Mouse (Mus musculus) midbrain, embryonic 15.5 days (tissue): Measurements from ENCODE around the gene Npepps. TPM values are rescaled to one million over a fixed set of nuclear protein-coding genes. Genes with fewer than 3 reads are reported as not detected.

ENCODE experiments used
- ATAC-seq: fragments of 200-750 bp; cut with Nextera tagmentation; replicated peaks from 2 replicates; pipeline ENCODE4 v1.8.0; 2017; ENCODE audit warnings: moderate TSS enrichment
- H3K27ac ChIP-seq: fragments of 300-500 bp; sonication (generic); 2 replicates; pipeline ENCODE4 v1.5.1; 2015; ENCODE audit warnings: mild to moderate bottlenecking, inconsistent platforms
- H3K27me3 ChIP-seq: fragments of 300-500 bp; sonication (generic); replicated peaks from 2 replicates; pipeline ENCODE4 v1.6.1; 2015; ENCODE audit warnings: inconsistent platforms
- H3K36me3 ChIP-seq: fragments of 300-500 bp; sonication (generic); replicated peaks from 2 replicates; pipeline ENCODE4 v1.6.1; 2015; ENCODE audit warnings: inconsistent platforms
- H3K4me1 ChIP-seq: fragments of 300-500 bp; sonication (generic); 2 replicates; pipeline ENCODE4 v1.6.1; 2015; ENCODE audit warnings: inconsistent platforms
- H3K4me2 ChIP-seq: fragments of 300-500 bp; sonication (generic); 2 replicates; pipeline ENCODE4 v1.6.1; 2015; ENCODE audit warnings: inconsistent platforms, mild to moderate bottlenecking, moderate library complexity
- H3K4me3 ChIP-seq: fragments of 300-500 bp; sonication (generic); 2 replicates; pipeline ENCODE4 v1.5.1; 2015; ENCODE audit warnings: mild to moderate bottlenecking, inconsistent platforms
- H3K9ac ChIP-seq: fragments of 300-500 bp; sonication (generic); 2 replicates; pipeline ENCODE4 v1.6.1; 2015; ENCODE audit warnings: mild to moderate bottlenecking, inconsistent platforms
- H3K9me3 ChIP-seq: fragments of 300-500 bp; sonication (generic); 2 replicates; pipeline ENCODE4 v1.6.1; 2016; ENCODE audit warnings: inconsistent platforms
- WGBS: fragments of 180-500 bp; shearing (Covaris S2); methylation state at CpG from one replicate; pipeline ENCODE4 v1.1.7; 2015; ENCODE audit warnings: mixed read lengths; 5-methylcytosine and 5-hydroxymethylcytosine counted together
- polyA plus RNA-seq: library from polyadenylated mRNA; unstranded; fragments of >200 nt; fragmentation: Nextera tagmentation; extraction: Ambion mirVana; gene quantifications from 2 replicates; pipeline ENCODE4 v1.2.1, GENCODE M21; 2015

The Npepps gene
- polyA plus RNA-seq, 1 experiment from 2014 or later, result 161 TPM

GRCm38 (mm10) chr11:97309911-97310571, 29.6 kb upstream of the Npepps start:
- Histone ChIP-seq H3K9me3 (no peaks in the 10 kb centered on the region), H3K27ac (no peak overlapping the region)
- under 1% methylated on average over 25 of the region's 25 CpGs for WGBS

DNA sequence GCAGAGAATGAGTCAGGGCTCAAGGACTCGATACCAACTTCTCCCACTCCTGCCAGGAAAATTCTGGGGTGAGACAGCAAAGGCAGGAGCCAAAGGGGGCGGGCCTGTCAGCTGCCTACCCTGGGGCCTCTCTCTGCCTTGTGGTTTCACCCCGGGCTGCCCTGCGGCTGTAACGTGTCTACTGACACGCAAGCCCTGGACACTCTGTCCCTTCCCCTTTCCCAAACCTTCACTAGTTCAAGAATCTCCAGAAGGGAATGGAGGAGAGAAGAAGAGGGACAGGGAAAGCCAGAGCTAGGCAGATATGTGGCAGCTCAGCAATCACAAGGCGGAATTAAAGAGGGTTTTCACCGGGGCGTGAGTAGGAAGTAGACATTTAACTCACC, 29.0 kb upstream of the Npepps start:
- ATAC-seq, result no peak
- H3K27ac ChIP-seq, result no peak overlapping the region
- 3% methylated on average over 9 of the region's 9 CpGs for WGBS
- H3K4me1 ChIP-seq, result peaks cover 24% of the 10 kb centered on the region
- peak overlapping the region; percentile 34 for H3K4me3 ChIP-seq
- H3K4me2 ChIP-seq, result peak overlapping the region; percentile 62
- no peaks in the 10 kb centered on the region for H3K36me3 ChIP-seq
- no peaks in the 10 kb centered on the region for H3K9me3 ChIP-seq
- peak overlapping the region; percentile 41 for H3K9ac ChIP-seq
- H3K27me3 ChIP-seq, result no peaks in the 10 kb centered on the region

More at GRCm38 (mm10) chr11:97309911-97310571, 29.6 kb upstream of the Npepps start:
- Histone ChIP-seq H3K4me2 (peak overlapping the region; percentile 62), H3K36me3 (no peaks in the 10 kb centered on the region), H3K4me3 (peak overlapping the region; percentile 34), H3K4me1 (peaks cover 25% of the 10 kb centered on the region), H3K27me3 (no peaks in the 10 kb centered on the region), H3K9ac (peak overlapping the region; percentile 41)
- ATAC-seq, result peak; percentile 71

GRCm38 (mm10) chr11:97308806-97309450, 28.5 kb upstream of the Npepps start:
- H3K27ac ChIP-seq, result no peak overlapping the region
- H3K27me3 ChIP-seq, result no peaks in the 10 kb centered on the region
- ATAC-seq, result no peak
- no peaks in the 10 kb centered on the region for H3K9me3 ChIP-seq
- H3K36me3 ChIP-seq, result no peaks in the 10 kb centered on the region
- WGBS, result 53% methylated on average over 3 of the region's 3 CpGs
- H3K4me3 ChIP-seq, result no peak overlapping the region
- no peak overlapping the region for H3K9ac ChIP-seq
- H3K4me1 ChIP-seq, result peaks cover 24% of the 10 kb centered on the region
- H3K4me2 ChIP-seq, result peak overlapping the region; percentile 62; the same call in 1 of the 2 replicates

DNA sequence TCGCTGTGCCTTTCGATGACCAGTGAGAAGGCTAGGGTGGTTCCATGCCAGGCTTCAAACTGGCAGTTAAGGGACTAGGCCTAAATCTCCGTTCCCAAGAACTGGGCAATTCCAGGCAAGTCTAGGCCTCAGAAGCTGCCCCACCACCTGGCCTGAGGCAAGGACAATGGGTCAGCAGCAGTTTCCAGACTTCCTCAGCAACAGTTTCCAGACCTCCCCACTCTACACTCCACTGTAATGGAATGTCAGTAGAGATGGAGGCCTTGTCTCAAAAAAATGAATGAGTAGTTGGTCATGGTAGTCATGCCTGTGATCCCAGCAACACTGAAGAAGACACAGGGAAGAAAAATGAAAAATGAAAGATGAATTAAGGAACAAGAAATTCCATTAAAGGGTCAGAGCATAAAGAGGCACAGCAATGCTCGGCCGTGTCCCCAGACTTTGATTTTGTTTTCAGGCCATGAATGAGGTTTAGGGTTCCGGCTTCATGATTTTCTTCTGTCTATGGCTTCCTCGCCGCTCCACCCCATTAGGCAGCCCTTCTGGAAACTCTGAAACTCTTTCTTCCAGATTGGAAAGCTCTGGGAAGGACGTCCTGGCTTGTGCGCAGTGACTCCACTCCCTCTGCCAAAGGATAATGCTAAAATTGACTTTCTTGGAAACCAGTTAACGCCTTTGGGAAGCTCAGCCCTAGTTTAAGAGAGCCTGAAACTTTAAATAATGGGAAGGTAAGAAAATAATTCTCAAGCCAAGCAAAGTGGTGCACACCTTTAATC, 27.0 kb upstream of the Npepps start:
- H3K9me3 ChIP-seq, result no peaks in the 10 kb centered on the region
- 93% methylated on average over 11 of the region's 11 CpGs for WGBS
- H3K27me3 ChIP-seq, result no peaks in the 10 kb centered on the region
- H3K36me3 ChIP-seq, result no peaks in the 10 kb centered on the region
- ATAC-seq, result no peak
- H3K4me2 ChIP-seq, result no peak overlapping the region
- H3K4me1 ChIP-seq, result peaks cover 24% of the 10 kb centered on the region
- no peak overlapping the region for H3K9ac ChIP-seq
- no peak overlapping the region for H3K27ac ChIP-seq
- no peak overlapping the region for H3K4me3 ChIP-seq

- Histone ChIP-seq H3K9me3 (no peaks in the 10 kb centered on the region), H3K27ac (no peak overlapping the region), H3K4me1 (peaks cover 4% of the 10 kb centered on the region), H3K9ac (no peak overlapping the region), H3K4me3 (no peak overlapping the region), H3K36me3 (no peaks in the 10 kb centered on the region), H3K27me3 (no peaks in the 10 kb centered on the region), H3K4me2 (no peak overlapping the region)
- WGBS, result 89% methylated on average over 5 of the region's 5 CpGs
- ATAC-seq, result no peak
These were observed 24.2 kb upstream of the Npepps start for GRCm38 (mm10) chr11:97304631-97305030.

DNA sequence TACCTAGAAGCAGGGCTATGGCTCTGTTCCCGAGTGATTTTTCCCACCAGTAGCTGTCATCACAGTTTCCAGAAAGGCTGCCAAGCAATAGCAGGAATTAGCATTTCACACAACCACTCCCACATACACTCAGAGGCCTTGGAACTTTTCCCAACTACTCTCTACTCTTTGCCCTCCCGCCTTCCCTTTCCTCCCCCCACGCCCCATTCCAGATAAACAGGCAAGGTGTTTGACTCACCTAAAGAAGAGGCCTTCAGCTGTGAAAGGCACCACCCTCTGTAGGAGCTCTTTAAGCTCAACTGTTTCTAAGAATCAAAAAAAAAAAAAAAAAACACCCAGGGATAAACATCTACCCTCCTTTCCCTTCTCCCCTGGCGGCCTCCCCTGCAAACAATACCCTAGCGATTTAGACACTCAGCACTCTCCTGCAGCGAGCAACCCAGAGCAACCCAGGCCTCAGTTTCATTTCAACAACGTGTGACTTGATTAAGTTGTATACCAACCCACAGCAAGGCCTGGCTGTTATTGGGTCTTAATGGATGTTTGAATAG, 21.9 kb upstream of the Npepps start:
- Histone ChIP-seq H3K9me3 (no peaks in the 10 kb centered on the region), H3K27ac (no peak overlapping the region), H3K36me3 (no peaks in the 10 kb centered on the region), H3K27me3 (no peaks in the 10 kb centered on the region), H3K4me1 (no peaks in the 10 kb centered on the region; the same call in 1 of the 2 replicates), H3K9ac (no peak overlapping the region), H3K4me3 (no peak overlapping the region), H3K4me2 (no peak overlapping the region)
- no peak for ATAC-seq
- WGBS, result 27% methylated on average over 7 of the region's 7 CpGs

- no peak overlapping the region for H3K4me3 ChIP-seq
- no peaks in the 10 kb centered on the region for H3K36me3 ChIP-seq
- H3K4me1 ChIP-seq, result no peaks in the 10 kb centered on the region; the same call in 1 of the 2 replicates
- no peak overlapping the region for H3K27ac ChIP-seq
- no peaks in the 10 kb centered on the region for H3K27me3 ChIP-seq
- no peaks in the 10 kb centered on the region for H3K9me3 ChIP-seq
- no peak for ATAC-seq
- no peak overlapping the region for H3K4me2 ChIP-seq
- H3K9ac ChIP-seq, result no peak overlapping the region
- 90% methylated on average over 16 of the region's 16 CpGs for WGBS
These were observed 21.0 kb upstream of the Npepps start for GRCm38 (mm10) chr11:97301406-97301805.

DNA sequence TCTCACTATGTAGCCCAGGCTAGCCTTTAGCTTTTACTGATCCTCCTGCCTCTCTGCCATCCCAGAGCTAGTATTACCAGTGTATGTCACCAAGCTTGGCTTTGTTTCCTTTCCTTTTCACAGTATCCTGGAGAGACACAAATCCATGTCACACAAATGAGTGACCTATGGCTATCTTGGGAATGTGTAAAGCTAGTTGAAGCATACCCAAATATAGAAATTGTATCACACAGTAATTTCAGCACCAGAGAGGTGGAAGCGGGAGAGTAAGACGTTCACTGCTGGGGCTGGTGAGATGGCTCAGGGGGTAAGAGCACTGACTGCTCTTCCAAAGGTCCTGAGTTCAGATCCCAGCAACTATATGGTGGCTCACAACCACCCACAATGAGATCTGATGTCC, 19.5 kb upstream of the Npepps start:
- Histone ChIP-seq H3K27me3 (no peaks in the 10 kb centered on the region), H3K4me2 (no peak overlapping the region), H3K9ac (no peak overlapping the region), H3K27ac (no peak overlapping the region), H3K9me3 (no peaks in the 10 kb centered on the region), H3K4me1 (no peaks in the 10 kb centered on the region; the same call in 1 of the 2 replicates), H3K36me3 (no peaks in the 10 kb centered on the region), H3K4me3 (no peak overlapping the region)
- no peak for ATAC-seq
- WGBS, result 96% methylated on average over 2 of the region's 2 CpGs

DNA sequence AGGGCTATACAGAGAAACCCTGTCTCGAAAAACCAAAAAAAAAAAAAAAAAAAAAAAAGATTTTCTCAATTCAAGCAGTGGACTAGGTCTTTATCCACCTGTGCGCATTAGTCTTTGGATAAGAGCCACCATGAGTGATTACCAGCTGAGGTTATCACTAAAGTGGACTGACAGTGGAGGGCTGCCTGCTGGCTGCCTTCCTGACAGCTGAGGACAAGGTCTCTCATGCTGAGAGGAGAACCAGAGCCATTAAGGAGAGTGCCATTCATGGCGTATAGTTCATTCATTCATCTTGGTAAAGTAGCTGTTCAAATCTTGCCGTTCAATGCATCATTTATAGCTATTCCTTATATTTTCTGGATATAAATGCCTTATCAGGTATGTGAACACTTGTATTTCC, 16.1 kb upstream of the Npepps start:
- Histone ChIP-seq H3K4me3 (no peak overlapping the region), H3K27me3 (no peaks in the 10 kb centered on the region), H3K4me1 (no peaks in the 10 kb centered on the region), H3K4me2 (no peak overlapping the region), H3K36me3 (no peaks in the 10 kb centered on the region), H3K27ac (no peak overlapping the region), H3K9ac (no peak overlapping the region), H3K9me3 (no peaks in the 10 kb centered on the region)
- ATAC-seq, result no peak
- WGBS, result 95% methylated on average over 3 of the region's 4 CpGs

DNA sequence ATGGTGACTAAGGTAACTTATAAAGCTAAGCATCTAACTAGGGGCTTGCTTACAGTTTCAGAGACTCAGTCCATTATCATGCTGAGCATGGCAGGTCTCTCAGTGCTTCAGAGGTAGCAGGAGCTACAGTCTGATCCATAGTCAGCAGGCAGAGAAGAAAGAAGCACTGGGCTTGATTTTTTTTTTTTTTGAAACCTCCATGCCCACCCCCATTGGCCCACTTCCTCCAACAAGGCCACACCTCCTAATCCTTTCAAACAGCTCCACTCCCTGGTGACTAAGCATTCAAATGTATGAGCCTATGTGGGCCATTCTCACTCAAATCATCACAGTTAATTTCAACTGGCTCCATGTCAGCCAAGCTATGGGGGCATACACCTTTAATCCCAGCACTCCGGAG, 12.3 kb upstream of the Npepps start:
- H3K27ac ChIP-seq, result no peak overlapping the region
- ATAC-seq, result no peak

GRCm38 (mm10) chr11:97289276-97290230, 9.1 kb upstream of the Npepps start:
- H3K4me3 ChIP-seq, result no peak overlapping the region

More for the DNA sequence above, 12.3 kb upstream of the Npepps start:
- no peak overlapping the region for H3K9ac ChIP-seq
- no peaks in the 10 kb centered on the region for H3K36me3 ChIP-seq
- no peak overlapping the region for H3K4me2 ChIP-seq
- no peaks in the 10 kb centered on the region for H3K27me3 ChIP-seq
- H3K4me3 ChIP-seq, result no peak overlapping the region
- no peaks in the 10 kb centered on the region for H3K4me1 ChIP-seq
- WGBS, result 88% methylated on average over 1 of the region's 1 CpGs
- H3K9me3 ChIP-seq, result no peaks in the 10 kb centered on the region

More at GRCm38 (mm10) chr11:97289276-97290230, 9.1 kb upstream of the Npepps start:
- Histone ChIP-seq H3K36me3 (no peaks in the 10 kb centered on the region), H3K27me3 (no peaks in the 10 kb centered on the region), H3K4me2 (no peak overlapping the region), H3K4me1 (no peaks in the 10 kb centered on the region), H3K9ac (no peak overlapping the region), H3K9me3 (no peaks in the 10 kb centered on the region), H3K27ac (no peak overlapping the region)
- ATAC-seq, result no peak
- WGBS, result 53% methylated on average over 11 of the region's 12 CpGs
